29 mouse cellular contexts compared by ENCODE assay signal in the genomic region with DNA sequence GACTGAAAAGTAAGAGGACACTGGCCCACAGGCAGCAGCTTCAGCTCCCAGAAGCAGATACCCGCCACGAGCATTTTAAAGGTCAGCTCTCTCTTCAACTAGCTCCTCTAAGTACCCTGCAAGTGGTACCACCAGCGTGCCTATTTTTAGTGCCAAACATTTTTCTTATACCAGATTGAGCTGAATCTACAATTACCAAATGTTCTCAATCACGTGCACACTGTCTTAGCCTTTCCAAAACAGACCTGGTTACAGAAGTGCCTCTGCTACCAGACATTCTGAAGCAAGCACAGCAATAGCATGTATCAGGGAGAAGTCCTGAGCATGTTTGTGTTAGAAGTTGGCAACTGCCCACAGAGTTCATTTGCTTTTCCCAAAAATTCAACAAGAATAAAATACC.
"Had no signal": no experiment of that assay in that cellular context is flagged by ENCODE, and none has a peak within 500 bp of the region (broad histone marks: within the 10 kb centered on the region; RNA-seq: fewer than 3 reads in every experiment).

No protein-coding gene starts in this region.

- H3K4me1 ChIP-seq: hindbrain, embryonic 10.5 days; hindbrain, embryonic 12.5 days; intestine, embryonic 15.5 days; limb, embryonic 10.5 days; limb, embryonic 12.5 days; liver, embryonic 13.5 days; liver, embryonic 15.5 days had no signal

- H3K4me3 ChIP-seq: gastrocnemius, adult 2 months; heart, adult 2 months; heart, embryonic 15.5 days; hindbrain, embryonic 10.5 days; hindbrain, embryonic 12.5 days; intestine, embryonic 15.5 days; left cerebral cortex, adult 2 months; limb, embryonic 10.5 days; limb, embryonic 12.5 days; liver, embryonic 13.5 days; liver, embryonic 15.5 days had no signal

- DNase-seq: gastrocnemius, adult 2 months; gastrocnemius, postnatal 10 days; gastrocnemius, postnatal 25 days; heart, adult 2 months; heart, postnatal 14 days; heart, postnatal 4 days; kidney, adult 18-20 months; kidney, adult 8-10 months; kidney, postnatal 10 days; kidney, postnatal 25 days; kidney, postnatal 4 days; liver; liver, embryonic 13.5 days; liver, postnatal 0 days; lung, adult 2 months had no signal

- H3K9ac ChIP-seq: heart, embryonic 15.5 days; hindbrain, embryonic 12.5 days; hindbrain, embryonic 14.5 days; intestine, embryonic 15.5 days; limb, embryonic 12.5 days; liver, embryonic 13.5 days; liver, embryonic 15.5 days; liver, postnatal 0 days had no signal

- H3K36me3 ChIP-seq: heart, embryonic 15.5 days; hindbrain, embryonic 10.5 days; hindbrain, embryonic 12.5 days; intestine, embryonic 15.5 days; liver, embryonic 15.5 days had no signal

- H3K9me3 ChIP-seq: heart, embryonic 15.5 days; hindbrain, embryonic 10.5 days; hindbrain, embryonic 12.5 days; intestine, embryonic 15.5 days; limb, embryonic 10.5 days; limb, embryonic 12.5 days; liver, embryonic 13.5 days; liver, embryonic 15.5 days had no signal

- H3K27ac ChIP-seq: gastrocnemius, adult 2 months; heart, adult 2 months; heart, embryonic 15.5 days; hindbrain, embryonic 10.5 days; hindbrain, embryonic 12.5 days; hindbrain, embryonic 14.5 days; intestine, embryonic 15.5 days; left cerebral cortex, adult 2 months; limb, embryonic 10.5 days; limb, embryonic 12.5 days; liver, embryonic 13.5 days; liver, embryonic 15.5 days had no signal

- H3K4me2 ChIP-seq: heart, embryonic 11.5 days; heart, embryonic 15.5 days; hindbrain, embryonic 12.5 days; hindbrain, embryonic 14.5 days; intestine, embryonic 15.5 days; limb, embryonic 12.5 days; liver, embryonic 11.5 days; liver, embryonic 13.5 days; liver, embryonic 15.5 days had no signal

- ATAC-seq: hindbrain, embryonic 16.5 days; inflammation-experienced regulatory T-cells, adult 6 months; intestine, embryonic 15.5 days; intestine, postnatal 0 days; liver, postnatal 0 days had no signal

- H3K27me3 ChIP-seq: heart, embryonic 15.5 days; hindbrain, embryonic 12.5 days; intestine, embryonic 15.5 days; limb, embryonic 12.5 days; liver, embryonic 13.5 days; liver, embryonic 15.5 days had no signal
